Mouse (Mus musculus): ENCODE results near the gene Tcn2. TPM values are rescaled to one million over a fixed set of nuclear protein-coding genes. Genes with fewer than 3 reads are reported as not detected.
A peak's percentile ranks its signal among the peaks of the same experiment; 100 is the strongest.

Gene Tcn2
- polyA plus RNA-seq, 1 experiment: 28.0 TPM

- Histone ChIP-seq H3K4me3 (replicated peaks; ENCODE audit: insufficient read depth, low read depth, low read length) (no peak overlapping the region), H3K27ac (ENCODE audit: insufficient read depth, low read length) (no peak overlapping the region), H3K27me3 (ENCODE audit: control insufficient read depth, insufficient read depth, low read length) (no peaks in the 10 kb centered on the region), H3K4me1 (ENCODE audit: control insufficient read depth, insufficient read depth, low read length) (peaks cover 8% of the 10 kb centered on the region)
- TF ChIP-seq CTCF (IDR thresholded peaks at IDR 0.05; ENCODE audit: borderline replicate concordance, insufficient read depth, low read depth, low read length): no peak
- no peak for TF ChIP-seq POLR2A (IDR thresholded peaks at IDR 0.05; ENCODE audit: borderline replicate concordance, insufficient read depth, low read length)
- 95% methylated on average over 3 of the region's 3 CpGs for WGBS
- no peak for DNase-seq
Measured at GRCm38 (mm10) chr11:3883711-3884110, 48.2 kb downstream of the Tcn2 start.

DNA sequence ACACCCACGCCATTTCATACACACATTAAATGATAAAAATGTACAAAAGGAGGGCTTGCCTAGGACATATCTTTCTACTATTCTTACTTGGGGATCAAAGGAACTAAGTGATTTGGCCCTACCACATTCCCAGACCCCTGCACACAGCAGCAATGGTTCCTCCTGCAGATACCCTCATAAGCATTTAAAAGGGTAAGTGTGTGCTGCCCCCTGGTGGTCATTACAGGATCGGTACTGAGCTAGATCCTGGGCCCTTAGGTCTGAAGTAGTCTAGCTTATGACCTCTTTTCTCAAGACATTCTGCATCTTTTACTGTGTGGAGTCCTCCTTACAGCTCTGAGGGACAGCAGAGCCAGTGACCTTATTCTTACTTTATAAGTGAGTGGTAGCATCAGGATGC lies 52.1 kb downstream of the Tcn2 start:
- TF ChIP-seq CTCF (IDR thresholded peaks at IDR 0.05; ENCODE audit: borderline replicate concordance, insufficient read depth, low read depth, low read length) (peak; percentile 91), POLR2A (IDR thresholded peaks at IDR 0.05; ENCODE audit: borderline replicate concordance, insufficient read depth, low read length) (no peak)
- H3K4me1 ChIP-seq (ENCODE audit: control insufficient read depth, insufficient read depth, low read length): peaks cover 11% of the 10 kb centered on the region
- DNase-seq: peak; percentile 74 to 85
- H3K27ac ChIP-seq (ENCODE audit: insufficient read depth, low read length): no peak overlapping the region
- no peak overlapping the region for H3K4me3 ChIP-seq (replicated peaks; ENCODE audit: insufficient read depth, low read depth, low read length)
- 43% methylated on average over 2 of the region's 2 CpGs for WGBS
- no peaks in the 10 kb centered on the region for H3K27me3 ChIP-seq (ENCODE audit: control insufficient read depth, insufficient read depth, low read length)

- Histone ChIP-seq H3K4me1 (ENCODE audit: control insufficient read depth, insufficient read depth, low read length) (peaks cover 11% of the 10 kb centered on the region), H3K27ac (ENCODE audit: insufficient read depth, low read length) (no peak overlapping the region), H3K4me3 (replicated peaks; ENCODE audit: insufficient read depth, low read depth, low read length) (no peak overlapping the region), H3K27me3 (ENCODE audit: control insufficient read depth, insufficient read depth, low read length) (no peaks in the 10 kb centered on the region)
- no peak for TF ChIP-seq CTCF (IDR thresholded peaks at IDR 0.05; ENCODE audit: borderline replicate concordance, insufficient read depth, low read depth, low read length)
- no peak for TF ChIP-seq POLR2A (IDR thresholded peaks at IDR 0.05; ENCODE audit: borderline replicate concordance, insufficient read depth, low read length)
- no peak for DNase-seq
- WGBS: 83% methylated on average over 7 of the region's 7 CpGs
Measured at GRCm38 (mm10) chr11:3878660-3879059, 53.3 kb downstream of the Tcn2 start.

DNA sequence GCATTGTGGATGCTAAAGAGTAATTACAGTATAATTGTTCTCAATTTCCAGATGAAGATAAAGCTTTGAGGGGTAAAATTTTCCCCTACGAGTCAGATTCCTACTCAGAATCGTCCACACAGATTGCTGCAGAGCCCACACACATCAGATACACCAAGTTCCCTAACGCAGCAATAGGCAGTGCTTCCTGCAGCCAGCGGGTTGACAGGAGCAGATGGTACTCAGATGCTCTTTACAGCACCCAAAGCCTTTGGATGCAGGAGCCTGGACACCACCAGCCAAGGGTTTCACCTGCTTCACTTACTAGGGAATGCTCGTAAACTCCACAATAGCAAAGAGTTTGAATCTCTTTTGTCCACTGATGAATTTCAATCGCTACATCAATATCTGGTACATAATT lies 55.5 kb downstream of the Tcn2 start:
- 26% methylated on average over 6 of the region's 6 CpGs for WGBS
- no peak overlapping the region for H3K27ac ChIP-seq (ENCODE audit: insufficient read depth, low read length)
- DNase-seq: peak; percentile 51 to 66
- peaks cover 11% of the 10 kb centered on the region; the same call in 1 of the 2 replicates for H3K4me1 ChIP-seq (ENCODE audit: control insufficient read depth, insufficient read depth, low read length)
- no peaks in the 10 kb centered on the region for H3K27me3 ChIP-seq (ENCODE audit: control insufficient read depth, insufficient read depth, low read length)
- TF ChIP-seq POLR2A (IDR thresholded peaks at IDR 0.05; ENCODE audit: borderline replicate concordance, insufficient read depth, low read length) (no peak), CTCF (IDR thresholded peaks at IDR 0.05; ENCODE audit: borderline replicate concordance, insufficient read depth, low read depth, low read length) (no peak)
- H3K4me3 ChIP-seq (replicated peaks; ENCODE audit: insufficient read depth, low read depth, low read length): no peak overlapping the region

Other genes with a start within 250 kb of the Tcn2 start
- 71.3 and 81.7 TPM in 2 replicates for gene Osbp2, start 68.3 kb downstream of the Tcn2 start, polyA plus RNA-seq (2012; rRNA removed)
- 0.29 and 0.36 TPM in 2 replicates for gene 4921536K21Rik, start 37.1 kb downstream of the Tcn2 start, polyA plus RNA-seq (2012; rRNA removed)
- gene Dusp18, start 36.9 kb downstream of the Tcn2 start, polyA plus RNA-seq (2012; rRNA removed): 5.4 and 5.7 TPM in 2 replicates
- gene Slc35e4, start 17.5 kb downstream of the Tcn2 start, polyA plus RNA-seq (2012; rRNA removed): 27.3 and 28.5 TPM in 2 replicates
- gene Pes1, start 31.8 kb upstream of the Tcn2 start, polyA plus RNA-seq (2012; rRNA removed): 36.6 and 36.9 TPM in 2 replicates
- 0.14 and 0.20 TPM in 2 replicates for gene 4930556J24Rik, start 44.6 kb upstream of the Tcn2 start, polyA plus RNA-seq (2012; rRNA removed)
- 44.4 and 52.0 TPM in 2 replicates for gene Gal3st1, start 51.5 kb upstream of the Tcn2 start, polyA plus RNA-seq (2012; rRNA removed)
- gene Sec14l4, start 99.3 kb upstream of the Tcn2 start, polyA plus RNA-seq (2012; rRNA removed): 0.05 and 0.14 TPM in 2 replicates
- gene Sec14l3, start 132.7 kb upstream of the Tcn2 start, polyA plus RNA-seq (2012; rRNA removed): not detected in 2 replicates
- gene Mtfp1, start 163.3 kb upstream of the Tcn2 start, polyA plus RNA-seq (2012; rRNA removed): 60.5 and 65.2 TPM in 2 replicates
- 28.2 and 32.2 TPM in 2 replicates for gene Sec14l2, start 191.3 kb upstream of the Tcn2 start, polyA plus RNA-seq (2012; rRNA removed)
- 39.5 and 39.9 TPM in 2 replicates for gene Rnf215, start 203.0 kb upstream of the Tcn2 start, polyA plus RNA-seq (2012; rRNA removed)
- gene Ccdc157, start 228.1 kb upstream of the Tcn2 start, polyA plus RNA-seq (2012; rRNA removed): 15.6 and 15.8 TPM in 2 replicates
- 50.0 and 54.3 TPM in 2 replicates for gene Sf3a1, start 228.2 kb upstream of the Tcn2 start, polyA plus RNA-seq (2012; rRNA removed)

Measured in cerebellum, adult 2 months (tissue).